Mouse (Mus musculus): ENCODE data around the gene Chst12. TPM values are rescaled to one million over a fixed set of nuclear protein-coding genes. Genes with fewer than 3 reads are reported as not detected.
A peak's percentile ranks its signal among the peaks of the same experiment; 100 is the strongest.

Chst12 gene
- polyA plus RNA-seq, 1 experiment: 281 TPM

DNA sequence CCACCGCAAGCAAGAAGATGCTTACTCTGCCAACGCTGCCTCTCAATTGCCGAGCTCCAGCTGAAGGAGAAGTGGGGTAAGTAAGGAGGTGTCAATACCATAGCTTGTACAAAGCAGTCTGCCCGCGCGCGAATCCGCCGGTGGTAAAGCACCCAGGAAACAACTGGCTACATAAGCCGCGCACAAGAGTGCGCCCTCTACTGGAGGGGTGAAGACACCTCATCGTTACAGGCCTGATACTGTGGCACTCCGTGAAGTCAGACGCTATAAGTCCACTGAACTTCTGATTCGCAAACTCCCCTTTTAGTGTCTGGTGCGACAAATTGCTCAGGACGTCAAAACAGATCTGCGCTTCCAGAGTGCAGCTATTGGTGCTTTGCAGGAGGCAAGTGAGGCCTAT lies 41.0 kb downstream of the Chst12 start:
- H3K27me3 ChIP-seq (replicated peaks): peaks cover 36% of the 10 kb centered on the region
- TF ChIP-seq GATA1 (IDR thresholded peaks at IDR 0.05; ENCODE audit: borderline replicate concordance, low read length) (no peak), FLI1 (IDR thresholded peaks at IDR 0.05; ENCODE audit: low read length) (no peak)

DNA sequence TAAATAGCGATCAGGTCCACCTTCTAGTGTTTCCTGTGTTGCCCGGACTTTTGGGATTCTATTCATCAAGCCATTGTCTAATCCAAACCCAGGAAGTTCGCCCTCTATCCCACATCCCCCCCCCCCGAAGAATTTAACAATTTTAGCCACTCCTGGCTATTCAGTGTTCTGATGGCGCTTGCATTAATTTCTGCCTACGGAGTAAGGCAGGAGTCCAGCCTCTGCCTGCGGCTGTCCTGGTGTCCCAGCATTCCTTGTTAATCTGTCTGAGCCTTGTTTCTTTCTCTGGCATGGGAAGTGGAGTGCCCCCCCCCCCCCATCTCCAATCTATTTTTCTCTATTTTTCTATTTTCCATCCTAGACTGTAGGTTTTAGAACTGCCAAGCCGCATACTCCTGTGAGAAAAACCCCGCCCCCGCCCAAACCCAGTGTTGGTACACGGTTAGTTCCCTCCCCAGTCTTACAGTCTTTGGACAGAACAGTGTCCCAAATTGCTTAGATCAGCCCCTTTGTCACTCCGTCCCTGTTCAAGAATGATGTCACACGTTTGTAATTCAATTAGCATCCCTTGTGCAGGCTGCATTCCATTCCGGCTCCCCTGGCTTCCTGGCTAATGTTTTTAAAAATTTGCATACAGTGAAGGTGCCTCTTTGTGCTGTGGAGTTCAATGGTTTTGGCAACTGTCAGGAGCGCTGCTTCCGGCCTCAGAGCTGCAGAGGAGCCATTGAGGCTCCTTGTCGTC lies 44.1 kb downstream of the Chst12 start:
- H3K36me3 ChIP-seq (replicated peaks; ENCODE audit: low read length): no peaks in the 10 kb centered on the region
- TF ChIP-seq GATA1 (IDR thresholded peaks at IDR 0.05; ENCODE audit: borderline replicate concordance, low read length): no peak
- TF ChIP-seq FLI1 (IDR thresholded peaks at IDR 0.05; ENCODE audit: low read length): no peak
- no peak overlapping the region for H3K4me3 ChIP-seq (replicated peaks)
- peaks cover 38% of the 10 kb centered on the region for H3K27me3 ChIP-seq (replicated peaks)
- H3K9me3 ChIP-seq: peaks cover 3% of the 10 kb centered on the region; the same call in 1 of the 2 replicates
- H3K4me1 ChIP-seq: no peaks in the 10 kb centered on the region

More for the DNA sequence above, 41.0 kb downstream of the Chst12 start:
- Histone ChIP-seq H3K9me3 (peaks cover 3% of the 10 kb centered on the region; the same call in 1 of the 2 replicates), H3K36me3 (replicated peaks; ENCODE audit: low read length) (no peaks in the 10 kb centered on the region), H3K4me3 (replicated peaks) (no peak overlapping the region), H3K4me1 (no peaks in the 10 kb centered on the region)

DNA sequence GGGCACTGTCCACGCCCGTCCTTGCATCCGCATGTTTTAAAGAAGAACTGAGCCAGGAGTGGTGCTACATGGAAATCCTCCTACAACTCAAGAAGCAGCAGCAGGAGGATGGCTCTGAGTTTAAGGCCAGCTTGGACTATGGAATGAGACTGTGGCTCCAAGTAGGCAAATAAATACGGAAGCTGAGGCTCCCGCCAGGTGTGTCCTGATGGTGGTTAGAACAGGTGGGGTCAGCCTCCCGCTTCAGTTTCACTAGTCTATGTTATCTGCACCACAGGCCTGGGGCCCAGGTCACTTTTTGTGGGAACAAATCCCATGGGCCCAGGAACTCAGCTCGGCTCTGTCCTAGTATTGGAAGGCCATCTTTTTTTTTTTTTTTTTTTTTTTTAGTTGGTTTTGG lies 48.4 kb downstream of the Chst12 start:
- TF ChIP-seq GATA1 (IDR thresholded peaks at IDR 0.05; ENCODE audit: borderline replicate concordance, low read length): no peak
- TF ChIP-seq FLI1 (IDR thresholded peaks at IDR 0.05; ENCODE audit: low read length): no peak
- no peaks in the 10 kb centered on the region for H3K9me3 ChIP-seq
- no peaks in the 10 kb centered on the region for H3K36me3 ChIP-seq (replicated peaks; ENCODE audit: low read length)
- H3K27me3 ChIP-seq (replicated peaks): peaks cover 36% of the 10 kb centered on the region
- H3K4me3 ChIP-seq (replicated peaks): peak overlapping the region; percentile 50
- peaks cover 11% of the 10 kb centered on the region for H3K4me1 ChIP-seq

DNA sequence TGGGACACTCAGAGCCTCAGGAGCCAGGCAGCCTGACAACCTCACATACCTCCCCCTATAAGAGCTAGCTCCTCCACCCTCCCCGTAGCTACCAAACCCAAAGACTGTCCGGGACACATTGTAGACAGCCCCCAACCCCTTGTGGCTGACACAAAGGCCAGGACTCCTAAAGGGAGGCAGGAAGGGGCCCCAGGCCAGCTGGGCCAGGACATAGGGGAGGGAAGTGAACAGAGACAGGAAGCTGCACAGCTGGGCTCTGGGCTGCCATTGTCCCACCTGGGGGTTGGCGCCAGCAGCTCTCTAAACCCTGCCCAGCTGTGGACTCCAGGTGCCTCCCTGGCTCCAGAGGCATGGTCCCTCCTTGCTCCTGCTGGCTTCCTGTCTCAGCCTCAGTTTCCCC lies 51.5 kb downstream of the Chst12 start:
- Histone ChIP-seq H3K9me3 (no peaks in the 10 kb centered on the region), H3K27me3 (replicated peaks) (peaks cover 23% of the 10 kb centered on the region), H3K4me3 (replicated peaks) (no peak overlapping the region), H3K36me3 (replicated peaks; ENCODE audit: low read length) (no peaks in the 10 kb centered on the region), H3K4me1 (peaks cover 11% of the 10 kb centered on the region)
- TF ChIP-seq GATA1 (IDR thresholded peaks at IDR 0.05; ENCODE audit: borderline replicate concordance, low read length) (no peak), FLI1 (IDR thresholded peaks at IDR 0.05; ENCODE audit: low read length) (no peak)

DNA sequence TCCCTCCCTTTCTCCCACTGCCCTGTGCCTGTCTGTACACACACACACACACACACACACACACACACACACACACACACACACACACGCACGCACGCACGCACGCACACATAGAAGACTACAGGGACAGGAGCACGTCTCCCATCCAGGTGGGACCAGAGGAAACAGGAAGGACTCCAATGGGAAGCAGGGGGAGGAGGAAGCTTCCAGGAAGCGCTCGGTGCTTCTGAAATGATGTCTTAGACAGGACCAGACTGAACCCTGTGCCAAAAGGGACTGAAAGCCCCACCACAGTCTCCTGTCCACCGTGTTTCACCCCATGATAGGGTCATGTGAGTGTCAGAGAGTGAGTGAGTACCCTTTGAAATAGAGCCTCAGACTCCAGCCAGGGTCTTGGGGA lies 57.3 kb downstream of the Chst12 start:
- no peak for TF ChIP-seq GATA1 (IDR thresholded peaks at IDR 0.05; ENCODE audit: borderline replicate concordance, low read length)
- no peak for TF ChIP-seq FLI1 (IDR thresholded peaks at IDR 0.05; ENCODE audit: low read length)
- Histone ChIP-seq H3K4me1 (peaks cover 33% of the 10 kb centered on the region), H3K27me3 (replicated peaks) (peaks cover 30% of the 10 kb centered on the region)

DNA sequence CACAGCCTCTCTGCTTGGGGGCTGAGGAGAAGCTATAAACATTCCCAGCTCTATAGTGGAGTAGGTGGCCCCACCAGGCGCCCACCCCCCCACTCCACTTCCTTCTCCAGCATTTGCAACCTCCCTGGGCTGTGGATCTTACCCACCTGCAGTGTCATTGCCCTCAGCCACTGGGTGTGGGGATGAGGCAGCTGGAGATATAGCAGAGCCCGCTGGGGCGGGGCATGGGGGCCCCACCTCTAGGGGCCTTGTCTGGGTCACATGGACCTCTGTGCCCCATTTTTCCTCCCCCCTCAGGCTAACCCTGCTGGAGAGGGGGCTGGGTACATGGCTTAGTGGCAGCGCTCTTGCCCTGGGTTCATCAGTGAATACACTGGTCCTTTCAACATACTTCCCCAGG lies 59.5 kb downstream of the Chst12 start, which contains the start of gene Grifin:
Grifin (minus strand) TSS at position 176 of the 400 bp plus-strand sequence.
- Histone ChIP-seq H3K9me3 (no peaks in the 10 kb centered on the region), H3K4me3 (replicated peaks) (no peak within 1 kb of the TSS), H3K36me3 (replicated peaks; ENCODE audit: low read length) (no peaks in the 10 kb centered on the region), H3K4me1 (peaks cover 45% of the 10 kb centered on the region), H3K27me3 (replicated peaks) (peaks cover 30% of the 10 kb centered on the region)
- TF ChIP-seq GATA1 (IDR thresholded peaks at IDR 0.05; ENCODE audit: borderline replicate concordance, low read length): no peak
- no peak for TF ChIP-seq FLI1 (IDR thresholded peaks at IDR 0.05; ENCODE audit: low read length)

More for the DNA sequence above, 57.3 kb downstream of the Chst12 start:
- no peak overlapping the region for H3K4me3 ChIP-seq (replicated peaks)
- no peaks in the 10 kb centered on the region for H3K36me3 ChIP-seq (replicated peaks; ENCODE audit: low read length)
- H3K9me3 ChIP-seq: no peaks in the 10 kb centered on the region

DNA sequence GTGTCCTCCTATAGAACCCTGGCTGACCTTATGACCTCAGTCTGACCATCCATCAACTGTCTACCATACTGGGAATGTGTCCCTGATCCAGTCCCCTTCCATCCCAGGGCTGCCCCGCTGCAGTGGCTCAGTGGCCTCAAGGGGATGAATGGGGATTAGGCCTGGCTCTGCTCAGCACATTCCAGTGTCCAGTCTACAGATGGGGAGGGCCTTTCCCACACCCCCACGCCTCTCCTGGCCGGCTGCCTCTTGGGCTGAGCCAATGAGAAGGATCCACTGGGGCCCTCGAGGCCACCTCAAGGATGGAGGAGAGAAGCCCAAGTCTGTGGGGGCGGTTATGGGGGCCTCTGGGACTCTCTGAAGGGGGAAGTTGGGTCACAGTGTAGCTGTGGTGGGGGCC lies 60.1 kb downstream of the Chst12 start:
- no peaks in the 10 kb centered on the region for H3K36me3 ChIP-seq (replicated peaks; ENCODE audit: low read length)
- TF ChIP-seq GATA1 (IDR thresholded peaks at IDR 0.05; ENCODE audit: borderline replicate concordance, low read length): no peak
- TF ChIP-seq FLI1 (IDR thresholded peaks at IDR 0.05; ENCODE audit: low read length): no peak
- no peak overlapping the region for H3K4me3 ChIP-seq (replicated peaks)
- peaks cover 30% of the 10 kb centered on the region for H3K27me3 ChIP-seq (replicated peaks)
- peaks cover 45% of the 10 kb centered on the region for H3K4me1 ChIP-seq
- H3K9me3 ChIP-seq: no peaks in the 10 kb centered on the region

DNA sequence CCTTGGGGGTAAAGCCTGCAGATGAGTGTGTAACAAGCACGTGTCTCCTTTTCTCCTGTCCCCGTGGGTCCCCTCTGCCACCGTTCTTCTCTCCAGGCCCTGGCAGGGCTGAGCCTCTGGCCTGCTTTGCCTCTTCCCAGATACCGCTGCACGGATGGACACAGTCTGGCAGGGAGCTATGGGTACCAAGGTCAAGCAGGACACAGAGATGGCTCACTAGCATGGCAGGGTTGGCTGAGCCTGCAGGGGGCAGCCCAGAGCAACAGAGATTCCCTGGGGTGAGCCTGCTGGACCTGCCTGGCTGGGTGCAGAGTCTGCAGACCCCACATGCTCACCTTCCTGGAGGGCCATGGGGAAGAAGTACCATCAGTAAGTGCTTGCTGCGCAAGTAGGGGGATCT lies 60.5 kb downstream of the Chst12 start:
- Histone ChIP-seq H3K4me1 (peaks cover 45% of the 10 kb centered on the region), H3K27me3 (replicated peaks) (peaks cover 30% of the 10 kb centered on the region), H3K36me3 (replicated peaks; ENCODE audit: low read length) (no peaks in the 10 kb centered on the region), H3K4me3 (replicated peaks) (no peak overlapping the region), H3K9me3 (no peaks in the 10 kb centered on the region)
- no peak for TF ChIP-seq GATA1 (IDR thresholded peaks at IDR 0.05; ENCODE audit: borderline replicate concordance, low read length)
- TF ChIP-seq FLI1 (IDR thresholded peaks at IDR 0.05; ENCODE audit: low read length): no peak

DNA sequence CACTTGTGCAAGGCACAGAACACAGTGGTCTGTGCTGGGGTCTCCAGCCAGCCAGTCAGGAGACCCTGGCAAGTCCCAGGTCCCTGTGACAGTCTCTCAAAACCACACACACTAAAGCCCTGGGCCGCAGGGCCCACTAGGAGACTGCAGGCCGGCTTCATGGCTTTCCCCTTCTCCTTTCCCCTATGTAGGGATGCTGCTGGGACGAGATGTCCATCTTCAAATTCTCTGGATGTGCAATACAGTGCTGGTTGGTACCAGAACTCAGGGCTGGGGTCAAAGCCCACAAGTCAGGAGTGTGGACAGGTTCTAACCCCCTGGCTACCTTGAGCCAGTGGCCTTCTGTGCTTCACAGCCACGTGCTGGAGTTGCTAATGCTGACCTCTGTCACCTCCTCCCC lies 60.9 kb downstream of the Chst12 start:
- no peak for TF ChIP-seq GATA1 (IDR thresholded peaks at IDR 0.05; ENCODE audit: borderline replicate concordance, low read length)
- no peak for TF ChIP-seq FLI1 (IDR thresholded peaks at IDR 0.05; ENCODE audit: low read length)
- H3K4me1 ChIP-seq: peaks cover 45% of the 10 kb centered on the region
- no peaks in the 10 kb centered on the region for H3K36me3 ChIP-seq (replicated peaks; ENCODE audit: low read length)
- peaks cover 30% of the 10 kb centered on the region for H3K27me3 ChIP-seq (replicated peaks)
- H3K9me3 ChIP-seq: no peaks in the 10 kb centered on the region
- H3K4me3 ChIP-seq (replicated peaks): no peak overlapping the region

DNA sequence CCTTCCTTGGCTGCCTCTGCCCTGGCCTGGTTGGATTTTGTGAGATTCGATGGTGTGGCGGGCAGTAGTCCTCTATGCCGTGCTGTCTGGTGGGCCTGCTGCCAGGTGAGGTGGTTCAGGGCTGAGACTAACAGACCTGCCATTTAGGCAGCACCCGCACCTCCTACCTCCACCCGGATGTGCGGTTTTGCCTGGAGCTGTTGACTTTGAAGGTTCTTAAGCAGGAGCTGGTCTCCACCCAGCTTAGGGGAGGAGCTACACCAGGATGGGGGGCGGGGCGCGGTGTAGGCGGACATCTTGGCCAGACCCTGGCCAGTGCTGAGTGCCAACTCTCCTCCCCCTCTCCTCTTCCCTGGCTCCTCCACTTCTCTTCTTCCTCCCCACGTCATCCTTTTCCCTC lies 62.0 kb downstream of the Chst12 start:
- no peak for TF ChIP-seq GATA1 (IDR thresholded peaks at IDR 0.05; ENCODE audit: borderline replicate concordance, low read length)
- no peak for TF ChIP-seq FLI1 (IDR thresholded peaks at IDR 0.05; ENCODE audit: low read length)
- Histone ChIP-seq H3K4me1 (peaks cover 51% of the 10 kb centered on the region), H3K27me3 (replicated peaks) (peaks cover 27% of the 10 kb centered on the region), H3K9me3 (no peaks in the 10 kb centered on the region), H3K4me3 (replicated peaks) (peak overlapping the region; percentile 78), H3K36me3 (replicated peaks; ENCODE audit: low read length) (no peaks in the 10 kb centered on the region)

Measured in megakaryocyte, embryonic 14.5 days (primary cell).